Mouse (Mus musculus): ENCODE data around the gene Elp5.
A peak's percentile ranks its signal among the peaks of the same experiment; 100 is the strongest.

The Elp5 gene

DNA sequence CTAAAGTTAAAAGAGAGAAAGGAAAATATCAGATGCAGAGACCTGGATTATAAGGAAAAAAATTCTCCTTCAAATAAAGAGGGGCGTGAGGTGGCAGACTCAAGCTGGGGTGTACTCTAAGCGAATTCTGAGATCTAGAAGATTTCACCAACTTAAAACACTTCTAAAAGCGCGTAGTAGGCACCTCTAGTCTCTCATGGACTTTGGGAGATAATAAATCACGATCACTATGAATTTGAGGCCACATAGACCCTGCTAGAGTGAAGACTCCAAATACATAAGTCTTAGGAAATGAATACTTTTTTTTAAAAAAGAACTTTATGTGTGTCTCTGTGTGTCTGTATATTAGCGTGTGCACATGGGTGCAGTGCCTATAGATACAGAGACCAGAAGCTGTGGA is 33.4 kb upstream of the Elp5 start:
- no peak for DNase-seq (ENCODE audit: low spot score in 2 of 2)

DNA sequence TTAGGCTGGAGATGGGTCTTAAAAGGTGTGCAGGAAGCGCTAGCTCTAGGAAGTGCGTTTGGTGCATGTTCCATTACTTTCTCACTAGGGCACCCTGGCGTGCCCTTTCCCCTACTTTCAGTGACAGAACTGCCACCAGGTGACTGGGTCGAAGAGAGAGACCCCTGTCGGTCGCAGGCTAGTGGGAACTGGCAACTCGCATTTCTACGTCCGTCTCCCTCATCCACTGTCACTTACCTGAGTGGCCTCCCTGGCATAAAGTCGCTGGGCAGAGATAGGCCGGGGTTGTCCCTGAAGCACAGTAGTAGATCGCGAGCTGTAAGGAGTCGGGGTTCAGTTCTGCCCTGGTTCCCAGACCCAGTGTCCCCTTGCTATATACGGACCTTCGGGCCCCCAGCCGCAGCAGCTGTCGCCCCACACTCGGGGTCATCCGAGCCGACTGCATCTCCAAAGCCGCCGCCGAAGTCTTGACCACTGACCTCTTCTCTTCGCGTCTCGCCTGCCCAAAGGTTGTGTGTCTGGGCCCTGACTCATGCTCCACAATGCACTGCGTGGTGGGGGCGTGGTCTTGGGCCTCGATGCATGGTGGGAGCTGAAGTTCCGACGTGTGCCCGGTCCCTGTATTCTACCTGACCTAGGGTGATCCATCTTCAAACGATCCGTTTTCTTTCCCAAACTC is 32.7 kb upstream of the Elp5 start, which contains the start of gene Acadvl:
Gene Acadvl, minus strand, starts transcription at position 532 of the 679 bp plus-strand sequence.
- peak; percentile 69 to 76 for DNase-seq (ENCODE audit: low spot score in 2 of 2)

DNA sequence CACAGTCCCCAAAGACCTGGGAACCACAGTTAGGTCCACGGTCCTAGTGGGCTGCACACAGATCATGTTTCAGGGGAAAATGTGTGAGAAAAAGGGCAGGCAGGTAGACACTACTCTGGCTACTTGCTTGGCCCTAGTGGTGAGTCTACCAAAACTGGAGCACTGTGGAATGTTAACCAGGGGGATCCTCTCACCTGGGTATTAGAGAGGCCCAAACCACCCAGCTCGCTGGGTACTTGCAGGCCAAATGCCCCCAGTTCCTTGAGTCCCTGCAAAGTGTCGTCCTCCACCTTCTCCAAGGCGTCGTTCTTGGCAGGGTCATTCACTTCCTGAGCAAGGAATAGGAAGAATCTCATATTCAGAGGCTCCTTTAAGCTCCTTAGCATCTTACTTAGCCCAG is 31.7 kb upstream of the Elp5 start:
- DNase-seq (ENCODE audit: low spot score in 2 of 2), result no peak

DNA sequence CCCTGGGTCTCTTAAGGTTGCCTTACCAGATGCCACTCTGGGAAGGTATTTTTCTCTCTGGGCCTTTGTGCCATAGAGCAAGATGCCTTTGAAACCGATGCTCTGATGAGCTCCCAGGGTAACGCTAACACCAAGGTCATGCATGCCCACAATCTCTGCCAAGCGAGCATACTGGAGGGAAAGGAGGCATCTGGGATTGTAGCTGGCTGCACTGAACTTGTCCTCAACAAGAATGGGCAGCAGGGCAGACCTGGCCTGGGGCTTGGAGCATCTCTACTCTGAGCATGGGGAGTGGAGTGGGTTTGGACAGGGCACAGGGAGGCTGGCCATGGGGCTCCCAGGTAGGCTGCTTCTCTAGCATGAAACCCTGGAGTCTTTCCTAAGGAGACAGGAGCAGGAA is 31.1 kb upstream of the Elp5 start:
- no peak for DNase-seq (ENCODE audit: low spot score in 2 of 2)

DNA sequence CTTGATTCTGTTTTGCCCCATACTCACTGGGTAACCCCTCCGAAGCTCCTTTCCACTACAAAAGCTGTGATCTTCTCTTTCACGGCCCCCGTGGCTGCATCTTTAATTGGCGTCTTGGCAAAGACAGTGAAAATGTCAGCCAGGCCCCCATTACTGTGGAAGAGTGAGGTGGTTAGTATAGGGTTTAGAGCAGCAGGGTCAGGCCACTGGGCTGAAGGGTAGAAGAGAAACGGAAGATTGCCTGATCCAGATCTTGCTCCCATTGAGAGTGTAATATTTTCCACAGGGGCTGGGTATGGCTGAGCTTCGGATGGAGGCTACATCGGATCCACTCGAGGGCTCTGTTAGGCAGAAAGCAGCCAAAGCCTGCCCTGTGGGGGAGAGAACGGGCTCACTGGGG is 30.6 kb upstream of the Elp5 start:
- DNase-seq (ENCODE audit: low spot score in 2 of 2), result no peak

DNA sequence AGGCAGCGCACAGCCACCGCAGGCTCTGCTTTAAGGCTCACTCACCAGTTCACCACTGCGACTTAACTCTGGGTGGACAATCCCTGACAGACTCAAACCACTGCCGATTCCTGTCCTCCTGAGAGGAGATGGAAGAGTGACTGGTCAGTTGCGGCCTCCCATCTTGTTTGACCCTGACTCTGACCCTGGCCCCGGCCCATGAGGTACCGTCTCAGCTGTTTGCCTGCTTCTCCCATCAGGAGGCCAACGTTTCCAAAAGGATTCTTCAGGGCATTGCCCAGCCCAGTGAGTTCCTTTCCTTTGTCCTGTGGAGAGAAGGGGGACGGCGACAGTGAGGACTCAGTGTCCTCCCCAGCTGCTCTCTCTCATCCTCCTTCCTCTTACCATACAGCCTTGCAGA is 28.6 kb upstream of the Elp5 start:
- DNase-seq (ENCODE audit: low spot score in 2 of 2), result no peak

DNA sequence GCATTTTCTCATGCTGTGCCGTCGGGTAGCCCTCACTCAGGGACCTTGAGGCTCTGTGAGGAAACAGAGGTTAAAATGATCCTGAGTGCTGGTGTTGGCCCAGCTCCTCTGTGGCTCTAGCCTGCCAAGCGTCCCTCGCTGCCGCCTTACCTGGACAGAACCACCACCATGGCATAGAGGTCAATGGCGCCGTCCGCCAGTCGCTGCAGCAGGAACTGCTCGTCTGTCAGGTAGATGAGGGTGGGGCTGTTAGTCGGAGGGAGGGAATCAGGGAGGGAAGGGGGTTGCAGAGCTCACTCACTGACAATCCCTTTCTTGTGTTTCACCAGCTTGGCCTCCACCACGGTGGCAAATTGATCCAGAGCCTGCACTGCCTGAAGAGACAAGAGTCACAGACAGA is 28.2 kb upstream of the Elp5 start:
- no peak for DNase-seq (ENCODE audit: low spot score in 2 of 2)

DNA sequence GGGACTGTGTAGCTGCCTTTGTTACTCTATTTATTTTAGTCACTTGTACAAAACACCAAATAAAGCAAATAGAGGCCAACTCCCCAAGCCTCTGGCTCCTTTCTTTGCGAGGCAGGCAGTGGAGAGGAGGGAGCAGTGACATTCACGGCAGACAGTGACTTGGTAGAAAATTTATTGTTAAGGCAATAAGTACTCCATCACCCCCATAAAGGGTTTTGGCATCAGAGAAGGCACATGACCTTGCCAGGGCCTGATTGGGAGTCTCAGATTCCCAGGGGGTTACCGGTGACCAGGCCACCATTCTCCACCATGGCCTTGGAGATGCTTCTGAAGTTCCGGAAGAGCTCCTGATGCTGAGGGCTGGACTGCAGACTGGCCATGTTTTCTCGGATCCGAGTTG is 27.7 kb upstream of the Elp5 start:
- no peak for DNase-seq (ENCODE audit: low spot score in 2 of 2)

DNA sequence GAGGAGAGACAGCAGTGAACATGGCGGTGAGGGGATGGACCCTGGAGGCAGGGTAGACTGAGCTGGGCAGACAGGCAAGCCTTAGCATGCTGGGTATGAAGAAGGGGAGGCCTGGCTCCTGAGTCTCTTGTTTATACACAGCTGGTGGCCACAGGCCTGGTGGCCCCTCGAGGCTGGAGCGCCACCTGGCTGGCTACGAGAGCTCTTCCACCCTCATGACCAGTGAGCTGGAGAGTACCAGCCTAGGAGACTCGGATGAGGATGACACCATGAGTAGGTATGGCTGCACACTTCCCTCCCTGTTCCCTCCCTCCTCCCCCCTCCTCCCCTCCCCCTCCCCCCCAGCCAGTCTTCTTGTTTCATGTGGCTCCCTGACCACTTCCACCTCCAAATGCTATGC is 23.2 kb upstream of the Elp5 start:
- DNase-seq (ENCODE audit: low spot score in 2 of 2), result no peak

DNA sequence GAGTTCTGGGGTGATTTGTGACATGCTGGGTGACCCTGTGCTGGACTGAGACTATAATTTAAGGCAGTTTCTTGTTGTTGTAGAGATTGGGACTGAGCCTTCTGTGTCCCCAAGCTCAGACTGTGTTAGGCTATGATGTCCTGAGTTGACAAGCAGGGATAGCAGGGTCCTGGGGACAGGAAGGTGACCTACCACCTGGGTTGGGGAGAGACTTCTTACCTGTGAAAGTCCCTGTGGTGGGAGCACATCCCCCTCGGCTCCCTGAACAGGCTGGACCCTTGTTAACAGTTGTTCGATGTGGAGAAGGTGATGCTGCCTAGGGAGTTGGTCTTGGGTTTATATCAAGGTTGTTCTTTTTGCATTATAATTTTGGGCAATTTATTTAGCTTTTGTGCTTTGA is 20.2 kb upstream of the Elp5 start:
- no peak for DNase-seq (ENCODE audit: low spot score in 2 of 2)

DNA sequence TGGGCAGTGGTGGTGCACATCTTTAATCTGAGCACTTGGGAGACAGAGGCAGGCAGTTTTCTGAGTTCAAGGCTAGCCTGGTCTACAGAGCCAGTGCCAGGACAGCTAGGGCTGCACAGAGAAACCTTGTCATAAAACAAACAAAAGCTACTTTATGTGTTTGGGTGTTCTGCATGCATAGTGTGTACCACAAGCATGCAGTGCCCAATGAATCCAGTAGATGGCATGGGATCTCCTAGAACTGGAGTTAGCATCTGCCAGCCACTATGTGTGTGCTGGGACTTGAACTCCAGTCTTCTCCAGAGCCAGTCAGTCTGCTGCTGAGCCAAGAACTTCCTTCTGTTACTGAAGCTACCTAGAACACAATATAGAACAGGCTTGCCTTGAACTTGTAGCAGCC is 19.5 kb upstream of the Elp5 start:
- DNase-seq (ENCODE audit: low spot score in 2 of 2), result peak in 1 of 2 experiments; percentile 56

DNA sequence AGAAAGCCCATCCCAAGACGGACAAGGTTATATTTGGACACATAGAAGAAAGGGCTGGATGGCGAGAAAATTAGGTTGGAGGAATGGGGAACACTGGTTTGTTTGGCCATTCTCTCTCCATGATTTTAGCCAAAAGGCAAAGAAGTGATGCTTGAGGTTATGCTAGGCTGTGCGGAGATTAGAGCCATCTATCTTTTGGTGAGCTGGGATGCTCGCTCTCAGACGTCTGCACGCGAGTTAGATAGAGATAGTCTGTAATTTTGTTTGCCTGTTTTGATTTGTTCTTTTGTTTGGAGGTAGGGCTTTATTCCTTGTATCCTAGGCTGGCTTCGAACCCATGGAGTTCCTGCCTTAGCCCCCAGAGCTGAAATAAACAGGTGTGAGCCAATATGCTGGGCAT is 18.8 kb upstream of the Elp5 start:
- no peak for DNase-seq (ENCODE audit: low spot score in 2 of 2)

DNA sequence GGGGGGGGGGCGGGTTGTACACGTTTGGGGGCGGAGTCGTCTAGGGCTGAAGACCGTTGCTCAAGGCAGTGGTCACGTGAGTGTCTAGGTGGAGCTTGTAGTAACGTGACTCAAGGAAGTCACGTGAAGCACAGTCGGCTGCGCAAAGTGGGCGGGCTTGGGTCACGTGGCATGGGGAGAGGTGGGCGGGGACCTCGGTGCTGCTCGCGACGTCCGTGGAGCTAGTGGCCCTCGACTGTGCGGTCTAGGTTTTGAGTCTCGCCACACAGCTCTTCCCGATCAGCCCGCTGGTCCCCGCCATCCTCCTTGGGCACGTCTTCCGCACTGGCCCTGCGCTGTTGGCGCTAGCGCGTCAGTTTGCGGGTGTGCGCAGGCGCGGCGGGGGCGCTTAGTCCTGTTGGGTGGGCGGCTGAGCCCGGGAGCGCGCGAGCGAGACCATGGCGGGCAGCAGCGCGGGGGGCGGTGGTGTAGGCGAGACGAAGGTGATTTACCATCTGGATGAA is 18.1 kb upstream of the Elp5 start, which contains the start of gene Dvl2:
Gene Dvl2, plus strand, starts transcription at position 200 of the 503 bp plus-strand sequence.
- DNase-seq (ENCODE audit: low spot score in 2 of 2), result peak; percentile 74 to 81

DNA sequence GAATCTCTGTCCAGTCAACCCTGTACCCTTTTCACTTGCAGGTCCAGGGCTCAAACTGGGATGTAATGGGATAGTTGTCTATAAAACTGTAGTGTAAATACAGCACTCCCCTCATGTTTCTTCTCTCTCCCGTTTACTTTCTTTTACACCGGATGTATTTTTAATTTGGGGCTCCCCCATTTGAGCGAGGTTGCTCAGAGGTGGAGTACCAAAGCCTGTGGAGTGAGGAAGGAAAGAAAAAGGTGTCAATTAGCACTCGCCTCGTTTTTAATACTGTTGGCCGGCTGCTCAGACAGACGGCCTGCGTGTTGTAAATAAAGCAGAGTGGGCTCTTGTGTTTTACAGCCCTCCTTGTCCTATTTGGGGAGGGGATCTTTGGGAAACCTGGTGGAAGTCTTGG is 17.3 kb upstream of the Elp5 start:
- DNase-seq (ENCODE audit: low spot score in 2 of 2), result no peak

DNA sequence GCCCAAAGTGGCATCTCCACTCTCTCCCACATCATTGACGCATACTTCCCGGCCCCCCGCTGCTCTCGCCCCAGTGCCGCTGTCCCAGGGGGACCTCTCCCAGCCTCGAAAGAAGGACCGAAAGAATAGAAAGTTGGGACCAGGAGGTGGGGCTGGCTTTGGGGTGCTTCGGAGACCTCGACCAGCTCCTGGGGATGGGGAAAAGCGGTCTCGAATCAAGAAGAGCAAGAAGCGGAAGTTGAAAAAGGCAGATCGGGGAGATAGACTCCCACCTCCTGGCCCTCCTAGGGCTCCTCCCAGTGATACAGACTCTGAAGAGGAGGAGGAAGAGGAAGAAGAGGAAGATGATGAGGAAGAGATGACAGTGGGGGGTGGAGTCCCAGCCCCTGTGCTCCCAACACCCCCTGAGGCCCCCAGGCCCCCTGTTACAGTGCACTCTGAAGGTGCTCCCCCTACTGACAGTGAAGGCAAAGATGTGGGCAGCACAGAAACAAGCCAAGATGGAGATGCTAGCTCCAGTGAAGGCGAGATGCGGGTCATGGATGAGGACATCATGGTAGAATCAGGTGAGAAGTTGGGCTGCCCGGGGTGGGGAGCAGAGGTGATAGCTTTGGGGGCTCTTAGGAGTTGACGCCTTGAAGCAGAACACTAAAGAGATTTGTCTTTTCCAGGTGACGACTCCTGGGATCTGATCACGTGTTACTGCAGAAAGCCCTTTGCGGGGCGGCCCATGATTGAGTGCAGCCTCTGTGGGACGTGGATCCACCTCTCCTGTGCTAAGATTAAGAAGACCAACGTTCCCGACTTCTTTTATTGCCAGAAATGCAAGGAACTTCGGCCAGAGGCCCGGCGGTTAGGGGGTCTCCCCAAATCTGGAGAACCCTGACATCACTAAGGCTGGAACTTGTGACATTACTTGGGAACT is 16.5 kb upstream of the Elp5 start:
- DNase-seq (ENCODE audit: low spot score in 2 of 2), result no peak

DNA sequence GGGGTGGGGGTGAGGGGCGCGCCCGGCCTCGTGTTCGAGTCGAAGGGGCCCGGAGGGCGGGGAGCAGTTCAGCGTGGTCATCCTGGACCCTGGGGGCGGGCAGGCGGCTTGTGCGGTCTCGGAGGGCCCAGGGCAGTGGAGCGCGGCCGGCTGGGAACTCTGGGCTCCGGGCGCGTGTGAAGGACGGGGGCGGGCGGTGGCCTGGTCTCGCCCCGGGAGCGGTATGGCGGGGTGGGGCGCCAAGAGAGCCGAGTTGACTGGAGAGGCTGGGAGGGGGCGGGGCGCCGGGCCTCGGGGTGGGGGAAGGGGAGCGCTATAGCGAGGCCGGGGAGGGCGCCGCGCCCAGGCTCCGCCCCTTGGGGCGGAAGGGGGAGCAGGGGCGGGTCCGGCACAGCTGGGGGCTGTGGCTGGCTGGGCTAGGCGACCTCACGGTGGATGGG is 14.8 kb upstream of the Elp5 start:
- peak; percentile 80 to 84 for DNase-seq (ENCODE audit: low spot score in 2 of 2)

DNA sequence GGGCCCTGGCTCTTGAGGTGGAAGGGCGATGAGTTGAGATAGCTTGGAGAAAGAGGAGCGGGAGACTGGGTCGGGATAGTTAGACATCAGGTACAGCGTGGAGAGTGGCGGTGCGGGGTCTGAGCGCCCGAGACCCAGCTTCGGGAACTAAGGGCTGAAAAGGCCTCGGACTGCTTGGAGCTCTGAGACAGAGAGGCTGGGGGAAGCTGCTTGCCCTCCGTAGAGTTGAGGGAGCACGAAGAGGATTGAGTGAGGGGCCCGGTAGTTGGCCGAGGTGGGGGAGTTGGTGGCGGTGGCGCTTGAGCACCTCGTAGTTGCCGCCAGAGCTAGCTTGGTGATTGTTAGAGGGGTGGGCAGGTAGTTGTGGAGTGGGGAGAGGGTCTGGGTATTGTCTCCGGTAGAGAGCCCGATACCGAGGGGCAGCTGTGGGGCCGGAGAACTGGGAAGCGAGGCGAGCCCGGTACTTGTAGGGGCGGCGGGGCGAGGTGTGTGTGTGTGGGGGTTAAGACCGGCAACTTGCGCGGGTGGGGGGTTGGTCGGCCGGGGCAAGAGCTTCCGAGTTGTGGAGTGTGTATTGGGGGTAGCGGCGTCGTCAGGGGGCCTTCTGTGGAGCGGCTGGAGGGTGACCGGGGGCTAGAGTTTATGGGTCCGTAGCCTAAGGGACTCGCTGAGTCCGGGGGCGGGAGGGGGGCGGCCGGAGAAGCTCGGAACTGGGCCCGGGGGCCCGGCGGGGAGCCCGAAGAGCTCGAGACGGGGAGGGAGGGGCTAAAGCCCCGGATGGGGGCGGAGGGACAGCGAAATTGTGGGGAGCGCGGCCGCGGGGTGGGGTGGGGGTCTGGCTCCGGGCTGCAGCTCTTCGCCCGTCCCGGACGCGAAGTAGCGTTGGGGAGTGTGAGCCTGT is 14.1 kb upstream of the Elp5 start:
- peak in 1 of 2 experiments; percentile 51 for DNase-seq (ENCODE audit: low spot score in 2 of 2)

DNA sequence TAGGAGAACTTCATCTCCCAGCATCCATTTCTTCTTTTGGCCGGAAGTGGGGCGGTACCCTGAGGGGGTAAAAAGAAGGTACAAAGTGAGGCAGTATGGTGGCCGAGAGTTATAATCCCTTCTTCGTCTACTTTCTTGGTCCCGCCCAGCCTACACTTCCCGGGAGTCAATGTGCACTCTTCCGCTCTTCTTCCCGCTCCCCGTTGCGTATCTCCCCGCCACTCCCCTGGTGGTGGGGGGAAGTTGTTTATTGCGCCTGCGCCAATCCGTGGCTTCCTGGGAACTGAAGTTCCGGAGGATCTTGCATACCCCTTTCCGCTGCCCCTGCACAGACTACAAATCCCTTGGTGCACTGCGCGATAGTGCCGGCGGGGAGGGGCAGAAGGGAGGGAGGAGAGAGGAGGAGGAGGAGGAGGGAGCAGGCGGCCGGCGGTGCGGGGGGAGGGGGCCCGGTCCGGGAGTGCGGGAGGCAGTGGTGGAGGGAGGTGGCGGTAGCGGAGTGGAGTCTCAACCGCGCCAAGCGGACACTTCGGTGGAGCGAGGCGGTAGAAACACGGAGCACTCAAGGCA is 13.2 kb upstream of the Elp5 start, which contains the start of gene Phf23:
Gene Phf23, plus strand, starts transcription at position 387 of the 570 bp plus-strand sequence.
- DNase-seq (ENCODE audit: low spot score in 2 of 2), result peak; percentile 92 to 93

DNA sequence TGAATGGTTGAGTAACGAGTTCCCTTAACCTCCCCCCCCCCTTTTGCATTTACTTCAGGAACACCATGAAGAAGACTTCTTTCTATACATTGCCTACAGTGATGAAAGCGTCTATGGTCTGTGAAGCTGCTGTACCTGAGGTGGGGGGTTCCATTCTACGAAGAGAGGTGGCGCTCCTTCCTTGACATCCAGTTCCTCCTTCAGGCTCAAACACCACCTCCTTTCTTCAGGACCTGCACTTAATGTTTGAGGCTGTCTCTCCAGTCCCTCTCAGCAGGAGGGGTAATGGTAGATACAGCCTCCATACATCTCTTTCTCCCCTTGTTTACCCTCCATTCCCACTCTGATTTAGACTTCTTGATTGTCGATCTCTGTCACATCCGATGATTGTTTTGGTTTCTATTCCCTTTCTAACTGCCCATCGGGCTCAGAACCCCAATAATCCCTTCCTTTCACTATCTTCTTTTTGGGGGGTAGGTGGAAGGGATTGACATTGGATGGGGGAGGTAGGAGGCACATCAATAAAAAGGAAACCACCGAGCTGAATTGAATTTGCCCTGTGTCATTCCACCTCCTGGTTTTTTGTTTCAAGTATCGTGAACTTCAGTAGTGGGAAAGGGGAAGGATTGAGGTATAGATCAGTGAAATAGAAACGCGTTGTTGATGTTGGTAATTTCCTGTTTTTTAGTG is 12.2 kb upstream of the Elp5 start:
- DNase-seq (ENCODE audit: low spot score in 2 of 2), result no peak

DNA sequence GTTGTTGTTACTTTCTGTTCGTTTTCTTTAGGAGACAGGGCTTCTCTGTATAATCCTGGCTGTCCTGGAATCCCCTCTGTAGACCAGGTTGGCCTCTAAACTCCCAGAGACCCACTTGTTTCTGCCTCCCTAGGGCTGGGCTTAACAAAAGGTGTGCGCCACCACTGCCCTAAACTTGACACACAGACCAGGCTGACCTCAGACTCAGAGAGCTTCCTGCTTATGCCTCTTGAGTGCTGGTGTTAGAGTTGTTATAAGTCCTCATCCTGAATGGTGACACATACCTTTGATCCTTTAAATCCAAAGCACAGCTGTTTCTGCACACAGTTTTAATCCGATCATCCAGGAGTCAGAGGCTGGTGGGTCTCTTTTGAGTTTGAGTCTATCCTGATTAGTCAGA is 10.6 kb upstream of the Elp5 start:
- DNase-seq (ENCODE audit: low spot score in 2 of 2), result no peak

DNA sequence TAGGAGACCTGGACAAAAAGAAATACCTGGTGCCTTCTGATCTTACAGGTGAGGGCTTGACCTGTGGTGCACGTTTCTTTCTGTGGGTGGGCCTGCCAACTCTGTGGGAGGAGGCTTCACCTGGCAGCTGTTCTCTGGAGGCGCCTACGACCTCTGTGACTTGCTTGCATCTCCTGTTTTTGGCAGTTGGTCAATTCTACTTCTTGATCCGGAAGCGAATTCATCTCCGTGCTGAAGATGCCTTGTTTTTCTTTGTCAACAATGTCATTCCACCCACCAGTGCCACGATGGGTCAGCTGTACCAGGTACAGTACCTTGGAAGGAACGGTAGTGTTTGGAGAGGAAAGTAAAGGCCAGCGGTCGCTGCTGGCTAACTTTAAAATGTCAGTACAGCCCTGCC is 10.1 kb upstream of the Elp5 start:
- no peak for DNase-seq (ENCODE audit: low spot score in 2 of 2)

All from spleen, postnatal 14 days (tissue).